Mouse (Mus musculus): ENCODE results near the gene Zfp599. TPM values are rescaled to one million over a fixed set of nuclear protein-coding genes. Genes with fewer than 3 reads are reported as not detected.

Gene Zfp599
- total RNA-seq (2023), result 2.5 TPM

DNA sequence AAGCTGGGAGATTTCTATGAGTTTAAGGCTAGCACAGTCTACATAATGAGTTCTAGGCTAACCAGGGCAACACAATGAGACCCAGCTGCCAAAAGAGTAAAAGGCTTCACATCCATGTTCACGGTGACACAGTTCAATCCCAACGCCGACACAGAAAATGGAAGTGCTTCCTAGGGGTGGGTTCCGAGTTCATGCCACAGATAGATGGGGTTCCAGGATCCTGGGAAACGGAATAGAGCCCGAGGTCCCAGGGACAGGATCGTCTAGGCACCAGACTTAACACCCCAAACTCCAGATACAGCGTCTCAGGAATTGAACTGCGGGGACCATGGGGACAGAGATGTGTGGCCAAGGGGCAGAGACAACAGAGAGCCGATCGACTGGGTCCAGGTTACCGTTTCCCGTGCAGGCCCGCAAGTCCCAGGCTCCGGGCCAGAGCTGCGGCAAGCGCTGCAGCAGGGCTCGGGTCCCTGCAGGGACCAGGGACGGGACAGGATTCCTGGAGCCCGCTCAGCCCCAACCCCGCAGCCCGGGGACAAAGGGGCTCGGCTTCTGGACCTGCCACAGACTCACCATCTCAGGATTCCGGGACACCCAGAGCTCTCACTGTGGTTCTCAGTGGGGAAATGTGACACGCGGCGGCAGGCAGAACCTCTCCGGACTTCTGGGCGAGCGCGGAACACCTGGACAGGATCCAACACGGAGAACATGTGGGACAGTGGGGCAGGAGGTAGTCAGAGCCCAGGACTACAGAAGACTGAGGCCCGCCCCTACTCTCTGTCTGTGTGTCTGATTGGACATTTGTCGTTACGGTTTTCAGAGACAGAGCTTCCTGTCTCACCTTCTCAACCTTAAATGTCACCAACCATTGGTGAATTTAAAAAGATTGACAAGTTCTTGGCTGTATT lies at the start of gene Zfp599:
Gene Zfp599 (minus strand): TSS at position 712 of the 908 bp plus-strand sequence.

DNA sequence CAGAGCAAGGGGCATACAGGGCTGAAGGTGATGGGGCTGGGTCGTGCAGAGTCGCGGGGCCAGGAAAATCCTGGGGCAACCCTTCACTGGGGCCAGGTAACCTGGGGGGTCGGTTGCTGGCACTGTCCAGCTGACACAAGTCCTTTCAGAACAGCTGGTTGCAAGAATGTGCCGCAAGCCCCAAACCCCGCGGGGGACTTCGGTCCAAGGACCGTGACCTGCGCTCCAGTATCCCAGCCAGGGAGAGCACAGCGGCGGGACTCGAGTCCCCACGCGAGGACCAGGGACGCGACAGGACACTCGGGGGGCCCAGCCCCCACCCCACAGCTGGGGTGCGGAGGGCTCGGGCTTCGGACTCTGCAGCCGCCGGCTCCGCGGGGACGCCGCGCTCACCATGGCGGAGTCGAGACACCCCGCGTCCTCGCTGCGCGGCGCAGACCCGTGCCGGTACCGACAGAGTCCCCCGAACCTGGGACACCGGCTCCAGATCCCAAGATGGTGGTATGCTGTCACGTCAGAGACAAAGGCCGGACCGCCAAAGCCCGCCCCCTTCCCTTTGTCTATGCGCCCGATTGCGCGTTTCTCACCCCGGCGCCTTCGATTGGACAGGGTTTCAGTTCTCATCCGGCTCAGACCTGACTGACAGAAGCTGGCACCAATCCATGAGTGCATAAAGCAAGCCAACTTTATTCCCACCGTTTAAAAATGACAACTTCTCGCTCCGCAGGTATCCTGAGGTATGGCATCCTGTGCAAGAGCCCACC lies 47.6 kb upstream of the Zfp599 start, which contains the start of gene Zfp810:
Gene Zfp810 (minus strand): TSS at position 493 of the 764 bp plus-strand sequence.

DNA sequence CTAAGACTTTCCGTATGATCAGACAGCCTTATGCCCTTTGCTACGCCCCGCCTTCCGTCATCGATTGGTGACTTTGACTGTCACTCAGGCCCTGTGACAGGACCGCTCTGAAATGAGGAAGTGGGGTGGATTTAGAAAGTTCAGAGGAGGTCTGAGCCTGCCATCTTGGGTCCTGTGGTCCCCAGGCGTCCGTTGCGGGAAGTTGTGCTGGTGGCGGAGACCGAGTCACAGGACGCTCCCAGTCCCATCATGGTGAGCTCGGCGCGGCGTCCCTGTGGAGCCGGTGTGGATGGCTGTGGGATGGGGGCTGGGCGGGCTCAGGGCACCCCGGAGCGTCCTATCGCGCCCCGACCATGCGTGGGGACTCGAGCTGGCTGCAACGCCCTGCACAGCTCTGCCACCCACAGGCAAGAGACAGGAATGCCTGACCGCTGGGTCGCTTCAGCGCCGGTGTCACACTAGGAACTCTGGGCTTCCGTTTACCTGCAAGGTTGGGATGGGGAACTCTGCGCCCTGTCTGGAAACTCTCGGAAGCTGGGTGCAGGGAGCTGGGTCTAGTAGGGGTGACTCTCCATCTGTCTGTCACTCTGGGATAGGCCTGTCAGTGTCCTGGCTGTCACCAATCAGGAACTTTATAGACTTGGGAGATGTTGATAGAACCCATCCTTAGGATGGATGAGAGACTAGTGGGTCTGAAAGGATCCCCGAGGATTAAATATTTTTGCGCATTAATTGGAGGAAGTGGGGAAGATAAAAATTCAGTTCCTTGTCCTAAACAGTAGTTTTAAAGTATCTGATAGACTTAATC lies 33.9 kb downstream of the Zfp599 start, which contains the start of gene Zfp809:
Gene Zfp809 (plus strand): TSS at position 134 of the 808 bp plus-strand sequence.

Other genes starting within 250 kb of the Zfp599 start
- gene Elavl3, start 207.9 kb downstream of the Zfp599 start, total RNA-seq (2023), result not detected
- gene Gm49318, start 188.6 kb downstream of the Zfp599 start, total RNA-seq (2023), result not detected
- 28.7 TPM for gene Zfp653, start 188.5 kb downstream of the Zfp599 start, total RNA-seq (2023)
- 29.4 TPM for gene Ecsit, start 174.5 kb downstream of the Zfp599 start, total RNA-seq (2023)
- gene Cnn1, start 160.7 kb downstream of the Zfp599 start, total RNA-seq (2023), result not detected
- 32.2 TPM for gene Elof1, start 142.7 kb downstream of the Zfp599 start, total RNA-seq (2023)
- 202 TPM for gene Acp5, start 124.2 kb downstream of the Zfp599 start, total RNA-seq (2023)
- gene Pigyl, start 103.0 kb downstream of the Zfp599 start, total RNA-seq (2023), result 19.9 TPM
- not detected for gene Zfp872, start 71.8 kb downstream of the Zfp599 start, total RNA-seq (2023)
- gene Zfp809, start 34.2 kb downstream of the Zfp599 start, total RNA-seq (2023), result 36.4 TPM
- 12.8 TPM for gene Zfp810, start 47.8 kb upstream of the Zfp599 start, total RNA-seq (2023)
- gene Anln, start 129.3 kb upstream of the Zfp599 start, total RNA-seq (2023), result 0.44 TPM
- 0.27 TPM for gene 9530077C05Rik, start 151.6 kb upstream of the Zfp599 start, total RNA-seq (2023)
- not detected for gene Gm17545, start 194.4 kb upstream of the Zfp599 start, total RNA-seq (2023)
- gene Rp9, start 209.8 kb upstream of the Zfp599 start, total RNA-seq (2023), result 80.0 TPM
- gene Bbs9, start 215.8 kb upstream of the Zfp599 start, total RNA-seq (2023), result 34.1 TPM